13 mouse cellular contexts compared by ENCODE assay signal in the genomic region with DNA sequence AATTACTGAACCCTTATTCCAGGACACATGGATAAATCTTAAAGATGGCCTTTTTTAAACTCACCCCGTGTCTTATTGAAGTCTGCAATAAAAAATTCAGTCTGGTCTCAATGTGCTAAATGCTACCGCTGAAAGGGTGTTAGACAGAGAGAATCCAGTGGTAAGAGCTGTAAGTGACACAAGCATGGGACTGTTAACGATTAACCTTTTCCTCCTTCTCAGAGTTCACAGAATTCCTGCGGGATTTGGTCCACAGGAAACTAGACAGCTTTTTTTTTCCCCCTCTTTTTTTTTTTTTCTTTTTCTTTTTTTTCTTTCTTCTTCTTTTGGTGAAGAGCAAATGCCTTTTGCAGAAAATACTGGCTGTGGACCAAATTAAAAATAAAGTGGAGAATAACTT.
"Had no signal": no experiment of that assay in that cellular context is flagged by ENCODE, and none has a peak within 500 bp of the region (broad histone marks: within the 10 kb centered on the region; RNA-seq: fewer than 3 reads in every experiment).

No protein-coding gene starts in this region.

- H3K27me3 ChIP-seq: liver, embryonic 13.5 days; midbrain, embryonic 15.5 days; neural tube, embryonic 12.5 days had no signal

- H3K27ac ChIP-seq: left cerebral cortex, adult 2 months; limb, embryonic 15.5 days; liver, embryonic 13.5 days; midbrain, embryonic 15.5 days; neural tube, embryonic 12.5 days had no signal

- ATAC-seq: lung, postnatal 0 days; midbrain, embryonic 15.5 days had no signal

- H3K4me2 ChIP-seq: limb, embryonic 15.5 days; liver, embryonic 13.5 days; midbrain, embryonic 11.5 days; midbrain, embryonic 15.5 days; neural tube, embryonic 12.5 days had no signal

- H3K36me3 ChIP-seq: limb, embryonic 15.5 days; liver, embryonic 13.5 days; midbrain, embryonic 15.5 days; neural tube, embryonic 12.5 days had no signal

- DNase-seq: kidney, adult 18-20 months; kidney, postnatal 14 days; liver, embryonic 13.5 days; lung, adult 18-20 months; lung, postnatal 36 days; thymus, adult 18-20 months; thymus, postnatal 14 days had no signal

- H3K9ac ChIP-seq: limb, embryonic 15.5 days; liver, embryonic 13.5 days; midbrain, embryonic 15.5 days; neural tube, embryonic 12.5 days had no signal

- H3K4me3 ChIP-seq: left cerebral cortex, adult 2 months; limb, embryonic 15.5 days; liver, embryonic 13.5 days; midbrain, embryonic 15.5 days; neural tube, embryonic 12.5 days had no signal

- H3K4me1 ChIP-seq: liver, embryonic 13.5 days; midbrain, embryonic 15.5 days; neural tube, embryonic 12.5 days had no signal

- H3K9me3 ChIP-seq: limb, embryonic 15.5 days; liver, embryonic 13.5 days; midbrain, embryonic 15.5 days; neural tube, embryonic 12.5 days had no signal
